Mouse (Mus musculus) embryonic fibroblast, embryonic 13.5 days (primary cell): ENCODE measurements around the gene Cry2.

Experiments used
- CTCF ChIP-seq: IDR thresholded peaks from 2 replicates; pipeline ENCODE4 v1.5.1; 2011; ENCODE audit warnings: mild to moderate bottlenecking, control low read depth, low read length, moderate library complexity, borderline replicate concordance; ENCODE audit not compliant: insufficient read depth
- POLR2A ChIP-seq: IDR thresholded peaks from 2 replicates; pipeline ENCODE4 v1.6.1; 2011; ENCODE audit warnings: low read depth, mild to moderate bottlenecking, control low read depth, low read length, moderate library complexity

DNA sequence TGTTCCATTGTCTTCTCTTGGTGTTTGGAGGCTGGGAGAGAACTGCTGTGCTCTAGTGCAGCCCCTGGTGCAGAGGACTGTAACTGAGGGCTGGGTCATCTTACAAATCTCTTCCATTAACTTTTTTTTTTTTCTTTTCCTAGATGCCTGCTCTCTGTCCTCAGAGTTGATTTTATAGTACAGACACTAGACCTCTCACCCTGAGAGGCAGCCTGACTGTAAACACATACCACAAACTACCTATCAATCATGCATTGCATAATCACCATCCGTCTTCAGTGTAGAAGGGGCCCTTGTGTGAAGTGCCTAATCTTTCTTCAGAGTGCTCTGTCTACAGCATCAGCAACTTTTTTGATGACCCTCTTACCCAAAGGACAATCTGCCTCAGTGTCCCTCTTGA is 48.7 kb upstream of the Cry2 start:
- TF ChIP-seq CTCF: no peak
- no peak for TF ChIP-seq POLR2A
